Mouse (Mus musculus) midbrain, embryonic 11.5 days (tissue): ENCODE data around the gene Rftn1. TPM values are rescaled to one million over a fixed set of nuclear protein-coding genes. Genes with fewer than 3 reads are reported as not detected.

Experiments
- ATAC-seq: fragments of 200-750 bp; cut with Nextera tagmentation; 2 replicates; pipeline ENCODE4 v1.8.0; 2017; ENCODE audit warnings: moderate TSS enrichment, moderate library complexity; ENCODE audit not compliant: low FRiP score
- DNase-seq: peaks from one replicate; pipeline ENCODE4 v3.0.0; 2015; ENCODE audit warnings: low spot score; ENCODE audit errors: missing footprints
- H3K27ac ChIP-seq: fragments of 300-500 bp; sonication (generic); 2 replicates; pipeline ENCODE4 v1.5.1; 2014; ENCODE audit warnings: low read depth, low read length
- H3K27me3 ChIP-seq: fragments of 300-500 bp; sonication (generic); 2 replicates; pipeline ENCODE4 v1.6.1; 2014; ENCODE audit warnings: mild to moderate bottlenecking, low read length, moderate library complexity, mixed read lengths; ENCODE audit not compliant: control insufficient read depth, insufficient read depth
- H3K36me3 ChIP-seq: fragments of 300-500 bp; sonication (generic); 2 replicates; pipeline ENCODE4 v1.6.1; 2014; ENCODE audit warnings: mild to moderate bottlenecking, low read length, moderate library complexity, mixed read lengths; ENCODE audit not compliant: control insufficient read depth, insufficient read depth
- H3K4me1 ChIP-seq: fragments of 300-500 bp; sonication (generic); 2 replicates; pipeline ENCODE4 v1.6.1; 2014; ENCODE audit warnings: low read length; ENCODE audit not compliant: control insufficient read depth, insufficient read depth
- H3K4me2 ChIP-seq: fragments of 300-500 bp; sonication (generic); 2 replicates; pipeline ENCODE4 v1.6.1; 2014; ENCODE audit warnings: mild to moderate bottlenecking, moderate library complexity
- H3K4me3 ChIP-seq: fragments of 300-500 bp; sonication (generic); 2 replicates; pipeline ENCODE4 v1.5.1; 2014; ENCODE audit warnings: low read depth, low read length
- H3K9ac ChIP-seq: fragments of 300-500 bp; sonication (generic); 2 replicates; pipeline ENCODE4 v1.6.1; 2014; ENCODE audit warnings: low read length
- H3K9me3 ChIP-seq: fragments of 300-500 bp; sonication (generic); 2 replicates; pipeline ENCODE4 v1.6.1; 2016; ENCODE audit warnings: low read length; ENCODE audit not compliant: control insufficient read depth
- WGBS: fragments of 180-500 bp; shearing (Covaris S2); extraction: QIAGEN DNeasy Blood & Tissue Kit; methylation state at CpG from one replicate; pipeline ENCODE4 v1.1.7; 2014; 5-methylcytosine and 5-hydroxymethylcytosine counted together
- polyA plus RNA-seq: library from polyadenylated mRNA; unstranded; fragments of >200 nt; fragmentation: Nextera tagmentation; extraction: Ambion mirVana; gene quantifications from 2 replicates; pipeline ENCODE4 v1.2.1, GENCODE M21; 2014

Gene Rftn1
- polyA plus RNA-seq, 1 experiment from 2014 or later, result 4.3 TPM

DNA sequence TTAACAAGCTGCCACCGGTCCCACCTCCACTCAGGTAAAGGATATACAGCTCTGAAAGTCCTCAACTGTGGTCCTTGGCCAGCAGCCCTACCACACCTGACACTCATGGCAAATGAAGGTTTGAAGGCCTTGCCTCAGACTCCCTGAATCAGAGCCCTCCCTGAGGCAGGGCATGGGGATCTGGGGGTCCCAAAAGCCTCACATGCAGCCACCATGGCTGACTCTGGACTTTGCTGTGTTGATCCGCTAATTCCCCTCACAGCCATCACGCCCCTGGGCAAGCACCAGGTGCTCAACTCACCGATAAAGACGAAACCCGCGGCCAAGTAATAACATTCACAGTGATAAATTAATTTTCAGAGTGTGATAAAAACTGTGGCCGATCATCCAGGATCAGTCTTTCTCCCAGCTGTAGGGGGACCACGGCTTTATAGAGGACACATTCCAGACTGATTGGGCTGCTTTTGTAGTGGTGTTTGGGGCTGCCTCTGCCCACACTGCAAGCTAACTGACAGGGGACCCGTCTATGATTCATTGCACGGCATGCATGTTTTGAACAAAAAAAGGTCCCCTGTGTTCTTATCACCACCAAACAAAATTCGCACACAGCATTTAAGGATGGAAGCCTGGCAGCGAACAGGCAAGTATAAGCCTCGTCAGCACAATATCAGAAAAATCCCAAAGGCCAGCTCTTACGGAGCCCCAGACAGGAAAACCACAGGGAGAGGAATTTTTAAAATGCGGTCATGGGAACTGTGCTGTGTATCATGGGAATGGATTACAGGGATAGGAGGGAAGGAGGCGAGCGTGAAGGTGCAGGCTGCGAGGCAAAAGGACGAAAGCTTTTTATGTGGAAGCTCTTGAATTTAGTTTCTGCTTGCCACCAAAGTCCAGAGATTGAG lies 29.3 kb downstream of the Rftn1 start:
- Histone ChIP-seq H3K4me3 (no peak overlapping the region), H3K27ac (no peak overlapping the region), H3K9ac (no peak overlapping the region), H3K27me3 (no peaks in the 10 kb centered on the region), H3K36me3 (no peaks in the 10 kb centered on the region), H3K9me3 (no peaks in the 10 kb centered on the region), H3K4me2 (no peak overlapping the region), H3K4me1 (no peaks in the 10 kb centered on the region)
- WGBS, result 86% methylated on average over 20 of the region's 20 CpGs
- DNase-seq, result no peak
- no peak for ATAC-seq

GRCm38 (mm10) chr17:50160357-50160756 lies 30.1 kb downstream of the Rftn1 start:
- no peak overlapping the region for H3K4me2 ChIP-seq
- WGBS, result 90% methylated on average over 6 of the region's 6 CpGs
- H3K27ac ChIP-seq, result no peak overlapping the region
- no peaks in the 10 kb centered on the region for H3K9me3 ChIP-seq
- no peaks in the 10 kb centered on the region for H3K27me3 ChIP-seq
- no peaks in the 10 kb centered on the region for H3K36me3 ChIP-seq
- H3K9ac ChIP-seq, result no peak overlapping the region
- H3K4me3 ChIP-seq, result no peak overlapping the region
- ATAC-seq (no peak), DNase-seq (no peak)
- H3K4me1 ChIP-seq, result no peaks in the 10 kb centered on the region

DNA sequence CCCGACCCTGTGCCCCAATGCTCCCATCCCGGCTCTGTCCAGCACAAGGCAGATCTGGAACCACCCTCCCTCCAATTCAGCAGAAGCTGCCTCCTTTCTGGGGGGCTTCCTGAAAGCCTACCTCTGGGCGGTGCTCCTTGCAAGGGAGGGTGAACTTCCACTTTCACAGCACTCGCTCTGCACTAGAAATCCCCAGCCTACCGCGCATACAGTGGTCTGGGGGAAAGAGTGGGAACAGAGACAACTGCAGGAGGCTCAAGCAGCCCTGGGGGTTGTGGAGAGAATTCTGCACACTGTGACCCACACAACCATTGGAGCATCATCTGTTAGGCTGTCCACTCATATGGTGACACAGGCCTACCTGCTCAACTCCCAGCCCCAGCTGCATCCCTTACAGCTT lies 30.7 kb downstream of the Rftn1 start:
- DNase-seq, result no peak
- Histone ChIP-seq H3K4me1 (no peaks in the 10 kb centered on the region), H3K9me3 (no peaks in the 10 kb centered on the region), H3K4me3 (no peak overlapping the region), H3K27me3 (no peaks in the 10 kb centered on the region), H3K36me3 (no peaks in the 10 kb centered on the region), H3K9ac (no peak overlapping the region), H3K27ac (no peak overlapping the region), H3K4me2 (no peak overlapping the region)
- ATAC-seq, result no peak
- WGBS, result 88% methylated on average over 6 of the region's 6 CpGs

GRCm38 (mm10) chr17:50158565-50158964 lies 31.9 kb downstream of the Rftn1 start:
- DNase-seq (no peak), ATAC-seq (no peak)
- Histone ChIP-seq H3K4me1 (no peaks in the 10 kb centered on the region), H3K4me2 (no peak overlapping the region), H3K9ac (no peak overlapping the region), H3K36me3 (no peaks in the 10 kb centered on the region), H3K27ac (no peak overlapping the region), H3K4me3 (no peak overlapping the region), H3K27me3 (no peaks in the 10 kb centered on the region), H3K9me3 (no peaks in the 10 kb centered on the region)
- 94% methylated on average over 6 of the region's 6 CpGs for WGBS

DNA sequence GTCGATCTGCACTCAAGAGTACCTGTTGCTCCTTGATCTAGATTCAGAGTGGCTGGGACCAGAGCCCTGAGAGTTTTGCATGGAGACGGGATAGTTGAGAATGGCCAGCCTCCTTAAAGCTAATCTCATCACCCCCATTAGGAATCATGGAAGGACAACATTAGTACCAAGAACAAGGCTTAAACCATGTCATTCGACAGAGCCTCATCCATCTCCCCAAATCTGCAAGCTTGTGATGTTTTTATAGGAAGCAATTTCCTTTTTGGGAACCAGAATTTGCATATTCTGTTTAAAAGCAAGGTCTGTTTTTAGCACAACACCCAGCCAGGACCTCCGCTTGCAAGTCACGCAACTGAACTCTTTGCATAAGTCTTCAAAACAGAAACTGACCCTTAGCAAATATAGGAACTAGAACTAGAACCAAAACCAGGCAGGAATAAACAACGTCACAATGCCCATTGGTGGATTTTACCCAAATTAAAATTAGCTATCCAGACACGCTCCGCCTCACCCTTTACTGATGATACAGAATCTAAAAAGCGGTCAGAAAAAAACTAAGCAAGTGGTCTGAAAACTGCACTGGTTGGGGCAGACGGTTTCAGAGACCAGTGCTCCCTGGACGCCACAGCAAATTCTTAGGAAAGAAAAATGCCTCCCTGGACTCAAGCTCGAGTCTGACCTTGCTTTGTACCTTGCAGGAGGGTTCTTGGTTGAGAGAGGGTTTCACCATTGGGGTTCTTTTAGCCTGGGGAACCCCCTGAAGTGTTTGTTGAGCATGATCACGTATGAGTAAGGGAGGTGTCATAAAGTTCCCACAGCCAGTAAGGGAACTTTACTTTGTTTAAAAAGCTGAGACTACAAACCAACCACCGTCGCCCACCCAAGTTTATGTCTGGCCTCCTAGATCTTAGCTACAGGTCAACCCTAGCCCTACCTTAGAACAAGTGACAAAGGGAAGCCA lies 33.0 kb downstream of the Rftn1 start:
- Histone ChIP-seq H3K36me3 (no peaks in the 10 kb centered on the region), H3K4me3 (no peak overlapping the region), H3K27ac (no peak overlapping the region), H3K4me1 (no peaks in the 10 kb centered on the region), H3K27me3 (no peaks in the 10 kb centered on the region), H3K4me2 (no peak overlapping the region), H3K9me3 (no peaks in the 10 kb centered on the region), H3K9ac (no peak overlapping the region)
- WGBS, result 89% methylated on average over 15 of the region's 15 CpGs
- no peak for ATAC-seq
- DNase-seq, result no peak

GRCm38 (mm10) chr17:50152085-50152484 lies 38.4 kb downstream of the Rftn1 start:
- H3K9ac ChIP-seq, result no peak overlapping the region
- H3K27ac ChIP-seq, result no peak overlapping the region
- ATAC-seq, result no peak
- H3K4me2 ChIP-seq, result no peak overlapping the region
- H3K36me3 ChIP-seq, result no peaks in the 10 kb centered on the region
- 86% methylated on average over 5 of the region's 5 CpGs for WGBS
- no peaks in the 10 kb centered on the region; the same call in 1 of the 2 replicates for H3K4me1 ChIP-seq
- no peaks in the 10 kb centered on the region for H3K9me3 ChIP-seq
- DNase-seq, result peak; percentile 72
- no peak overlapping the region for H3K4me3 ChIP-seq
- no peaks in the 10 kb centered on the region for H3K27me3 ChIP-seq

DNA sequence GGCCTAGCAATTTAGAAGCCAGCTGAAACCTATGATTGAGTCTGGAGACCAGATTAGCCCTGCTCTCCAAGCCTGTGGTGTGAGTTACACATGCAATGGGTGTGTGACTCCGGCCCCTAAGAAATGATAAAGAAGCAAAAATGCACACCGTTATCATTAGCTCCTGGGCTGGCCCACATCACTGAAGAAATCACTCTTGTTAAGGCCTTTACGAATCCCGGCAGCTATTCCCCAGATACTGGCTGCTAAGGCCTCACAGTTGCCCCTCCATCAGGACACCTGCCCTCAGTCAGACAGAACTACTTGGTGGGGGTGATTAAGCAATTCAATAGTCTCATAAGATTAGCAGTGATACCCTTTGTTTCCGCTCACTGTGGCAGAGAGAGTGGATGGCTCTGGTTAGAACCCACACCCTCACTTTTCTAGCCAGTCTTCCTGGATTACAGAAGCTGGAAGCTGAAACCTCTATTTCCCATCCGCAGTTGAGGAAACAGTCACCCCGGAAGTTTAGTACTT lies 39.2 kb downstream of the Rftn1 start:
- H3K9ac ChIP-seq, result no peak overlapping the region
- no peak overlapping the region for H3K27ac ChIP-seq
- H3K9me3 ChIP-seq, result no peaks in the 10 kb centered on the region
- H3K27me3 ChIP-seq, result no peaks in the 10 kb centered on the region
- H3K4me1 ChIP-seq, result no peaks in the 10 kb centered on the region; the same call in 1 of the 2 replicates
- no peak overlapping the region for H3K4me2 ChIP-seq
- no peak for DNase-seq
- WGBS, result 59% methylated on average over 7 of the region's 7 CpGs
- no peaks in the 10 kb centered on the region for H3K36me3 ChIP-seq
- H3K4me3 ChIP-seq, result no peak overlapping the region
- ATAC-seq, result no peak

- 0 out of 2 replicates have a peak, but pooled peaks have one; percentile 27 for ATAC-seq
- DNase-seq, result peak; percentile 77
- Histone ChIP-seq H3K36me3 (no peaks in the 10 kb centered on the region), H3K9ac (no peak overlapping the region), H3K4me3 (no peak overlapping the region), H3K9me3 (no peaks in the 10 kb centered on the region), H3K27me3 (no peaks in the 10 kb centered on the region), H3K4me1 (no peaks in the 10 kb centered on the region; the same call in 1 of the 2 replicates), H3K27ac (no peak overlapping the region), H3K4me2 (no peak overlapping the region)
- WGBS, result 72% methylated on average over 16 of the region's 16 CpGs
Measured at GRCm38 (mm10) chr17:50150416-50151207, 39.9 kb downstream of the Rftn1 start.
